Mouse (Mus musculus): ENCODE results near the gene Oas2.
A peak's percentile ranks its signal among the peaks of the same experiment; 100 is the strongest.

Oas2 gene

GRCm38 (mm10) chr5:120725811-120726455 lies 23.7 kb downstream of the Oas2 start:
- DNase-seq = no peak

GRCm38 (mm10) chr5:120721005-120721404 lies 28.6 kb downstream of the Oas2 start:
- no peak for DNase-seq

- no peak for DNase-seq
Measured at GRCm38 (mm10) chr5:120718600-120719378, 30.9 kb downstream of the Oas2 start.

GRCm38 (mm10) chr5:120717136-120717535 lies 32.5 kb downstream of the Oas2 start:
- no peak for DNase-seq

- peak; percentile 86 for DNase-seq
Measured at GRCm38 (mm10) chr5:120714314-120714713, 35.3 kb downstream of the Oas2 start.

- DNase-seq = no peak
Measured at GRCm38 (mm10) chr5:120712721-120713120, 36.9 kb downstream of the Oas2 start.

GRCm38 (mm10) chr5:120711827-120712226 lies 37.8 kb downstream of the Oas2 start, which contains the start of gene Dtx1:
Gene Dtx1 (minus strand): TSS chr5:120711927.
- no peak for DNase-seq

- DNase-seq = peak; percentile 75
Measured at GRCm38 (mm10) chr5:120711416-120711815, 38.2 kb downstream of the Oas2 start.

GRCm38 (mm10) chr5:120710826-120711248 lies 38.8 kb downstream of the Oas2 start:
- peak; percentile 16 for DNase-seq

- peak; percentile 20 for DNase-seq
Measured at GRCm38 (mm10) chr5:120710161-120710825, 39.4 kb downstream of the Oas2 start.

GRCm38 (mm10) chr5:120706976-120707375 lies 42.7 kb downstream of the Oas2 start:
- no peak for DNase-seq

GRCm38 (mm10) chr5:120706541-120706940 lies 43.1 kb downstream of the Oas2 start:
- DNase-seq = no peak

GRCm38 (mm10) chr5:120704421-120704820 lies 45.2 kb downstream of the Oas2 start:
- no peak for DNase-seq

- no peak for DNase-seq
Measured at GRCm38 (mm10) chr5:120703660-120704059, 46.0 kb downstream of the Oas2 start.

- no peak for DNase-seq
Measured at GRCm38 (mm10) chr5:120702969-120703368, 46.7 kb downstream of the Oas2 start.

- no peak for DNase-seq
Measured at GRCm38 (mm10) chr5:120702421-120702820, 47.2 kb downstream of the Oas2 start.

- DNase-seq = no peak
Measured at GRCm38 (mm10) chr5:120700996-120701790, 48.5 kb downstream of the Oas2 start.

- no peak for DNase-seq
Measured at GRCm38 (mm10) chr5:120698801-120699391, 50.8 kb downstream of the Oas2 start.

- DNase-seq = no peak
Measured at GRCm38 (mm10) chr5:120698181-120698580, 51.5 kb downstream of the Oas2 start.

- DNase-seq = no peak
Measured at GRCm38 (mm10) chr5:120696865-120697264, 52.8 kb downstream of the Oas2 start.

GRCm38 (mm10) chr5:120696057-120696743 lies 53.5 kb downstream of the Oas2 start:
- no peak for DNase-seq

GRCm38 (mm10) chr5:120694695-120695074 lies 55.0 kb downstream of the Oas2 start:
- DNase-seq = no peak
